Mouse (Mus musculus) cortical plate, adult 2 months (tissue): ENCODE data around the gene Cdkn2d. TPM values are rescaled to one million over a fixed set of nuclear protein-coding genes. Genes with fewer than 3 reads are reported as not detected.
A peak's percentile ranks its signal among the peaks of the same experiment; 100 is the strongest.

Source experiments
- H3K27ac ChIP-seq: fragments of 200-500 bp; 2 replicates; pipeline ENCODE4 v1.5.1; 2012; ENCODE audit warnings: low read length, control low read depth, inconsistent platforms; ENCODE audit not compliant: insufficient read depth
- H3K4me1 ChIP-seq: fragments of 200-500 bp; 2 replicates; pipeline ENCODE4 v1.6.1; 2011; ENCODE audit warnings: low read length; ENCODE audit not compliant: control insufficient read depth, insufficient read depth
- H3K4me3 ChIP-seq: fragments of 200-500 bp; 2 replicates; pipeline ENCODE4 v1.5.1; 2011; ENCODE audit warnings: mild to moderate bottlenecking, low read length, control low read depth; ENCODE audit not compliant: insufficient read depth
- CTCF ChIP-seq: fragments of 200-500 bp; IDR thresholded peaks from 2 replicates; pipeline ENCODE4 v1.5.1; 2011; ENCODE audit warnings: mild to moderate bottlenecking, control low read depth, low read length; ENCODE audit not compliant: insufficient read depth; ENCODE audit errors: extremely low read depth
- POLR2A ChIP-seq: fragments of 200-500 bp; IDR thresholded peaks from 2 replicates; pipeline ENCODE4 v1.6.1; 2011; ENCODE audit warnings: mild to moderate bottlenecking, low read length, control low read depth; ENCODE audit not compliant: insufficient read depth; ENCODE audit errors: extremely low read depth
- polyA plus RNA-seq: library from polyadenylated mRNA; depleted of rRNA; stranded (reverse); fragments of >200 nt; gene quantifications from 2 replicates; pipeline ENCODE4 v1.2.3, GENCODE M21; 2012; rRNA removed

The Cdkn2d gene
- polyA plus RNA-seq, 1 experiment, result 76.9 TPM

- Histone ChIP-seq H3K4me1 (peaks cover 4% of the 10 kb centered on the region), H3K4me3 (peak within 1 kb of the TSS; percentile 92), H3K27ac (peak within 1 kb of the TSS; percentile 98)
- no peak for TF ChIP-seq CTCF
- TF ChIP-seq POLR2A, result 0 out of 2 replicates have a peak, but pooled peaks have one; percentile 35
Measured at GRCm38 (mm10) chr9:21238733-21239464, 52.3 kb downstream of the Cdkn2d start, which contains the start of gene Keap1. Gene Keap1, minus strand, starts transcription at chr9:21239361.

Other genes starting within 250 kb of the Cdkn2d start
- 1.8 and 2.1 TPM in 2 replicates for gene Zglp1, start 224.3 kb downstream of the Cdkn2d start, polyA plus RNA-seq
- gene Gm49373, start 218.3 kb downstream of the Cdkn2d start, polyA plus RNA-seq, result 2.4 and 2.7 TPM in 2 replicates
- gene Fdx1l, start 217.8 kb downstream of the Cdkn2d start, polyA plus RNA-seq, result 157 and 160 TPM in 2 replicates
- gene Gm38431, start 199.4 kb downstream of the Cdkn2d start, polyA plus RNA-seq, result 2.3 and 3.0 TPM in 2 replicates
- 24.3 and 26.1 TPM in 2 replicates for gene Raver1, start 199.4 kb downstream of the Cdkn2d start, polyA plus RNA-seq
- gene Tyk2, start 160.2 kb downstream of the Cdkn2d start, polyA plus RNA-seq, result 16.4 and 18.6 TPM in 2 replicates
- gene Cdc37, start 141.4 kb downstream of the Cdkn2d start, polyA plus RNA-seq, result 158 and 168 TPM in 2 replicates
- gene Pde4a, start 125.7 kb downstream of the Cdkn2d start, polyA plus RNA-seq, result 77.0 and 80.1 TPM in 2 replicates
- gene Keap1, start 52.0 kb downstream of the Cdkn2d start, polyA plus RNA-seq, result 62.3 and 65.9 TPM in 2 replicates
- 20.8 and 24.3 TPM in 2 replicates for gene S1pr5, start 43.0 kb downstream of the Cdkn2d start, polyA plus RNA-seq
- 40.3 and 42.7 TPM in 2 replicates for gene Atg4d, start 26.1 kb downstream of the Cdkn2d start, polyA plus RNA-seq
- gene Kri1, start 3.4 kb downstream of the Cdkn2d start, polyA plus RNA-seq, result 42.6 and 47.2 TPM in 2 replicates
- 2.4 and 2.5 TPM in 2 replicates for gene Ap1m2, start 20.9 kb upstream of the Cdkn2d start, polyA plus RNA-seq
- gene Slc44a2, start 29.3 kb upstream of the Cdkn2d start, polyA plus RNA-seq, result 54.1 and 55.3 TPM in 2 replicates
- 71.3 and 76.2 TPM in 2 replicates for gene Ilf3, start 76.5 kb upstream of the Cdkn2d start, polyA plus RNA-seq
- 42.5 and 43.8 TPM in 2 replicates for gene Qtrt1, start 120.4 kb upstream of the Cdkn2d start, polyA plus RNA-seq
- gene Dnm2, start 133.5 kb upstream of the Cdkn2d start, polyA plus RNA-seq, result 60.8 and 67.9 TPM in 2 replicates
- gene Tmed1, start 218.8 kb upstream of the Cdkn2d start, polyA plus RNA-seq, result 25.0 and 25.5 TPM in 2 replicates
- 0.49 and 0.86 TPM in 2 replicates for gene AB124611, start 234.8 kb upstream of the Cdkn2d start, polyA plus RNA-seq